Mouse (Mus musculus) WW6 (cell line): ENCODE results near the gene Nploc4.

Source experiments
- DNase-seq: peaks from one replicate; pipeline ENCODE4 v3.0.0-alpha.2; 2013; ENCODE audit warnings: low read depth, low spot score

Nploc4 gene

GRCm38 (mm10) chr11:120437152-120437856, at the start of gene Nploc4:
Nploc4 (minus strand) TSS chr11:120437708.
- peak; percentile 71 for DNase-seq

- no peak for DNase-seq
Observed at GRCm38 (mm10) chr11:120485251-120485650, 47.7 kb upstream of the Nploc4 start.

GRCm38 (mm10) chr11:120484265-120484981, 46.9 kb upstream of the Nploc4 start, which contains the start of gene Mrpl12:
Mrpl12 (plus strand) TSS chr11:120484613.
- DNase-seq = peak; percentile 92

GRCm38 (mm10) chr11:120483448-120483934, 46.0 kb upstream of the Nploc4 start:
- no peak for DNase-seq

GRCm38 (mm10) chr11:120472052-120472451, 34.5 kb upstream of the Nploc4 start:
- DNase-seq = no peak

- DNase-seq = no peak
Observed at GRCm38 (mm10) chr11:120467736-120468092, 30.2 kb upstream of the Nploc4 start.

GRCm38 (mm10) chr11:120467051-120467735, 29.7 kb upstream of the Nploc4 start, which contains the start of gene Arl16:
Arl16 (minus strand) TSS chr11:120467607.
- peak; percentile 100 for DNase-seq

GRCm38 (mm10) chr11:120465521-120465920, 28.0 kb upstream of the Nploc4 start:
- no peak for DNase-seq

GRCm38 (mm10) chr11:120464365-120464764, 26.9 kb upstream of the Nploc4 start:
- no peak for DNase-seq

- no peak for DNase-seq
Observed at GRCm38 (mm10) chr11:120463536-120463935, 26.0 kb upstream of the Nploc4 start.

GRCm38 (mm10) chr11:120458847-120459597, 21.5 kb upstream of the Nploc4 start:
- DNase-seq = peak; percentile 45

GRCm38 (mm10) chr11:120457772-120458751, 20.6 kb upstream of the Nploc4 start, which contains the start of the genes Oxld1 and Ccdc137:
Oxld1 (minus strand) TSS chr11:120458068.
Ccdc137 (plus strand) TSS chr11:120458115.
- peak; percentile 57 for DNase-seq

GRCm38 (mm10) chr11:120457370-120457769, 19.9 kb upstream of the Nploc4 start:
- DNase-seq = no peak

GRCm38 (mm10) chr11:120455413-120455812, 17.9 kb upstream of the Nploc4 start:
- no peak for DNase-seq

GRCm38 (mm10) chr11:120454965-120455364, 17.5 kb upstream of the Nploc4 start:
- no peak for DNase-seq

- no peak for DNase-seq
Observed at GRCm38 (mm10) chr11:120453306-120453705, 15.8 kb upstream of the Nploc4 start, which contains the start of gene Pde6g. Pde6g (minus strand) TSS chr11:120453500.

- DNase-seq = no peak
Observed at GRCm38 (mm10) chr11:120452246-120452645, 14.7 kb upstream of the Nploc4 start.

GRCm38 (mm10) chr11:120447179-120447578, 9.7 kb upstream of the Nploc4 start:
- DNase-seq = no peak

GRCm38 (mm10) chr11:120445475-120445874, 8.0 kb upstream of the Nploc4 start:
- no peak for DNase-seq

GRCm38 (mm10) chr11:120444106-120444505, 6.6 kb upstream of the Nploc4 start:
- DNase-seq = no peak
